Mouse (Mus musculus) heart, adult 2 months (tissue): ENCODE measurements at regions not wholly inside any gene's neighbourhood (a gene's known extent, or its start where the extent isn't known, plus 50 kb on each side); places are given as distances from the start of the nearest gene placed in this dataset.

Experiments
- CTCF ChIP-seq: fragments of 200-600 bp; IDR thresholded peaks from 2 replicates; pipeline ENCODE4 v1.8.1; 2022; ENCODE audit warnings: antibody characterized with exemption, mild to moderate bottlenecking, moderate library complexity
- POLR2A ChIP-seq: fragments of 200-500 bp; IDR thresholded peaks from 2 replicates; pipeline ENCODE4 v1.6.1; 2011; ENCODE audit warnings: mild to moderate bottlenecking, low read depth, low read length, control low read depth; ENCODE audit not compliant: insufficient read depth

DNA sequence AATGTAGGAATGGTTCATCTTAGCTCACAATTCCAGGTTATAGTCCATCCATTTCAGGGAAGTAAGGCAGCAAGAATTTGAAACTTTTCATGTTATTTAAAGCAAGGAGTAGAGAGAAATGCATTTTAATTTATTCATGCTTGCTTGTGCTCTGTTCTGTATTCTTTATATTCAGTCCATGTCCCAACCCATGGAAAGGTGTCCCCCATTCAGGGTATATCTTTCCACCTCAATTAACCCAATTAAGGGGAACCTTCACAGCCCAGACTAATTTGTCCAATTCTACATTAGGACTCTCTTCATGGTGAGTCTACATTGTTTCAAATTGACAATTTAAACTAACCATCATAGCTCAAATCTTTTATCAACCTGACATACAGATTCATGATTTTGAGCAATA is 580.2 kb downstream of the Cenpc1 start:
- TF ChIP-seq POLR2A (no peak), CTCF (no peak)
